Mouse (Mus musculus): Measurements from ENCODE around the gene Ezh1.

Ezh1 gene

GRCm38 (mm10) chr11:101143338-101144225 is 82.7 kb downstream of the Ezh1 start:
- DNase-seq (ENCODE audit: low spot score), result peak; percentile 86

GRCm38 (mm10) chr11:101142215-101142967 is 83.9 kb downstream of the Ezh1 start:
- no peak for DNase-seq (ENCODE audit: low spot score)

Data from embryo, embryonic 10.5 days (tissue).